Mouse (Mus musculus): ENCODE results near the gene Rpl3.
"Not testable (repeated sequence)": the region's sequence is repeated elsewhere in the genome, so short reads cannot be mapped to it uniquely, and the experiment has no call there.

The Rpl3 gene

DNA sequence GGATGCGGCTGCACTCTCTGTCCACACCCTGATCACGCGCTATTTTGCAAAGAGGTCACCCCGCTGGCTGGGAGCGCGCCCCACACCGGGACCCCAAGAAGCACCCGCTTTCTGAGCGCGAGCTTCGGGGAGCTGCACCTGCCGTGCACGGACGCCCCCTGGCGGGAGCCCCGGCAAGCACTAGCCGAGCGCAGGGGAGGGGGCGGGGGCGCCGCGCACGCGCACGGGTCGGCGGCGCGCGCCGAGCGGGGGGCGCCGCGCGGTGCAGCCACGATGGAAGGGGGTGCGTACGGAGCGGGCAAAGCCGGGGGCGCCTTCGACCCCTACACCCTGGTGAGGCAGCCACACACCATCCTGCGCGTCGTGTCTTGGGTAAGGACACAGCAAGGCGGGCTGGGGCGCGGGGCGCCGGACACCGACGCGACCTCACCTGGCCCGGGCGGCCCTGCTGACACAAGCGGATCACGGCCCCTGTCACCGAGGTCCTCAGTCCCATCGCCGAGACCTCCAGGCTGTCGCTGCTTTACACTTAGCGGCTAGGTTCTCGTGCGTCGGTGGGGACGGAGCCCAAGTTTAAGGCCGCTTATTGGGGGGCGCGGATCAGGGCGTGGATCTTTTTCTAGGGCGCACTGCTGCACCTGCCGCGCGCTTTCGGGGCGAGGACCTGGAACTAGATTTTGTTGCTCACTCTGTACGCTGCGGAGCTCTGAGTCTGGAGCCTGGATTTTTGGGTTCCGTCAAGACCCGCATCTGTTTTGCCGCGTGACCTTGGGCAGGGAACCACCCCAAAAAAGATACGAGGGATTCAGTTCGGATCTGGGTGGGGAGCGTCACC, at the start of gene Rpl3, which contains the start of gene Syngr1:
Rpl3 (minus strand) TSS at position 748 of the 835 bp plus-strand sequence.
Syngr1 (plus strand) TSS at position 214 of the 835 bp plus-strand sequence.
- peak; percentile 76 for DNase-seq (ENCODE audit: low spot score)

DNA sequence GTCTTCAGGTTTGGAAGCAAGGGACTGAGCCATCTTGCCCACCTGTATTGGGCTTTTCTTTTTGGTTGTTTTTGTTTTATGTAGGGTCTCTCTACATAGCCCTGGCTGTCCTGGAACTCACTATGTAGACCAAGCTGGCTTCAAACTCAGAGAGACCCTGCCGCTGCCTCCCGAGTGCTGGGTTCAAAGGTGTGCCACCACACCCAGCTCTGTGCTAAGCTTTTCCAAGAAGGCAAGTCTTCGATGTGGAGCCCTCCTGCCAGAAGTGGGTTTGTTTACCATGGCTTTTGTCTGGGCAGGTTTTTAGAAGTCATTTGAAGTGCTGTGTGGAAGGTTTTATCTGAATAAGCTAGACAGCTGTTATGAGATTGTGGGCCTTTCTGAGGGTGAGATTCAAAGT, 49.2 kb upstream of the Rpl3 start:
- DNase-seq (ENCODE audit: low spot score), result no peak

DNA sequence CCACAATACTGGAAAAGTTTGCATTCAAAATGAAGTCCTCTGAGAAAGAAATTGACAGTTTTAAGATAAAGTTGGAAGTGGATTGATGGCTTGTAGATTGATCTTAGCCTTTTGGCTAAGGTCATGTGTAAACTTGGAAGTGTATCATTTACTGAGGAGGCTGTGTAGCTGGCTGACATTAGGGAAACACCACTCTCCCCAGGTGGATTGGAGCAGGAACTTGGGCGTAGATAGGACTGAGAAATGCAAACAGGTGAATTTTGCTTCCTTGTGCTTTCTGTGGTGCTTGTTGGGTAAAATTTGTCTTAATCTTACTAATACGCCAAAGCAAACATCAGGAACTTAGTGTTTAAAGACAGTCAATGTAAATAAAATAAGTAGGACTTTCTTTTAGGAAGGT, 48.6 kb upstream of the Rpl3 start:
- no peak for DNase-seq (ENCODE audit: low spot score)

DNA sequence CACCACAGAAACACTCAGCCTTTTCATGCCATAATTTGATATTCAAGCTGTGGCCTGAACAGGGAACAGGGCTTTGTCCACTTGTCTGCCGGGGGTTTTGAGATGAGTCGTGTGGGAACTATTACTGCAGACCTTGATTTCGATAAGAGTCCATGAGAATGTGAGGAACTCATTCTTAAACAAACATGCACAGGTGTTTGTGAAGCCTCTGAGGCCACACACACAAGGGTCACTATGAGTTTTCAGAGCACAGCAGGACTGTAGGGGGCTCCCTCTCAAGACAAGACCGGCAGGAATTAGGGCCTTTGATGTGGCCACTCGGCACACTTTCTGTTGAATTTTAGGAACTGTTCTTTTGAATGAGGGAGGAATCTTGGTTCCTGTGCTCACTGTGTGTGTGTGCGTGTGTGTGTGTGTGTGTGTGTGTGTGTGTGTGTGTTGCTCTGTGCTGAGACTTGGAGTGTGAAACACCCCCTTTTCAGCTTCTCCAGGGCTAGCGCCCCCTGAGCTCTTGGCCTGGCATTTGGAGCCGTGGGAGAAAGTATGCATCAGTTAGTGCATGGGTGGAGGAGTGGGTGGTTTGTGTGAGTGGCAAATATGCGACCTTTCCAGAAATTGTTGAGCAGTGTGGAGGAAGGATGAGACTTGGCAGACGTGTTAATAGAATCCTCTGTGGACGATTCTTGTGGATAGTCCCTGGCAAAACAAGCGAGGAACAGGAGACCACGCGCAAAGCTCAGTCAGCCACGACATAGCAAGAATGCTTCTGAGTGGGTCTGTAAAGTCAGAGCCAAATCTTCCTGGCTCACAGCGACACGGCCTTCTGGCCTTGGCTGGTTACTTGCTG, 46.5 kb upstream of the Rpl3 start:
- DNase-seq (ENCODE audit: low spot score), result no peak

DNA sequence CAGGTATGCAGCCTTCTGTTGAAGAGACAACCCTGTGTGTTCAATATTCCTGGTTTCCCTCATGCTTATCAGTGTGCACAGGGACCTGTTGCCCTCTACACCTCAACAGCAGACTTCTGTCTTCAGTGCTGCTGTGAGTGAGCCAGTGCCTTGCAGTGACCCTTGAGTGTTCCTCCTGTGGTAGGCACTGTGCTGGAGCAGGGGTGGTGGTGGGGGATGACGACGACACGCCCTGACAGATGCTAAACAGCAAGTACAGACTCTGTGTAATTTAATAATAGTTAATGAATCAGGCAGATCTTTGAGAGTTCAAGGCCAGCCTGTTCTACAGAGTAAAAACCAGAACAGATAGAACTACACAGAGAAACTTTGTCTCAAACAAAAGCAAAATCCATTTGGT, 45.0 kb upstream of the Rpl3 start:
- DNase-seq (ENCODE audit: low spot score), result no peak

DNA sequence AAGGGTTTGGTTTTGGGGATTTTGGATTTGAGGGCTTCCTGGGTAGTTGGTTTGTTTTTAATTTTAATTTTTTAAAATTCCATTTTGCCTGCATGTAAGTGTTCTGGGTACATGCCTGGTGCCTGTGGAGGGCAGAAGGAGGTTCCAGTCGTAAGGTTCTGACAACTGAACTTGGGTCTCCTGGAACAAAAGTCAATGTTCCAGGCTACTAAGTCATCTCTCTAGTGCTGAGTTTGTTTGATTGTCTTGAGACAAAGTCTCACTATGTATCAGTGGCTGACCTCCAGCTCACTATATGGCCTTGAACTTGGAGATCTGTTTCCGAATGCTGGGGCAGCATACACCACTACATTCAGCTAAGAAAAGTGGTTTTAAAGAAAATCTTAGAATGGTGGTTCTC, 43.8 kb upstream of the Rpl3 start:
- no peak for DNase-seq (ENCODE audit: low spot score)

DNA sequence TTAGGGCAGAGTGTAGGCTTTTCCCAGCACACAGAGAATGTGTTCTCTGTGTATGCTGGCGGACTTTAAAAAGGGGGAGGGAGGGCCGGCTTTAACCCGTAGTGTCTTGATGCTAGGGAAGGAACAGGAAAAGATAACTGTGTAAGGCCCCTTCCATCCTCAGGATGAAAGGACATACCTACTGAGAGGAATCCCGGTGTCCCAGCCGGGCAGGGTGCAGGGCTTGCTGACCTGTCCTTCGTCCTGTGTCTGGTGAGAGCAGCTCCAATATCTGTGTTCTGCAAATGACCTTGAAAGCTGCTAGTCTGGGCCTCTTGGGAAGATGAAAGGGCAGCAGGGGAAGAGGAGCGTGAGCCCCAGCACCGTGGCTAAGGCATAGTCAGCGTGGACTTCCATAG, 42.8 kb upstream of the Rpl3 start:
- no peak for DNase-seq (ENCODE audit: low spot score)

DNA sequence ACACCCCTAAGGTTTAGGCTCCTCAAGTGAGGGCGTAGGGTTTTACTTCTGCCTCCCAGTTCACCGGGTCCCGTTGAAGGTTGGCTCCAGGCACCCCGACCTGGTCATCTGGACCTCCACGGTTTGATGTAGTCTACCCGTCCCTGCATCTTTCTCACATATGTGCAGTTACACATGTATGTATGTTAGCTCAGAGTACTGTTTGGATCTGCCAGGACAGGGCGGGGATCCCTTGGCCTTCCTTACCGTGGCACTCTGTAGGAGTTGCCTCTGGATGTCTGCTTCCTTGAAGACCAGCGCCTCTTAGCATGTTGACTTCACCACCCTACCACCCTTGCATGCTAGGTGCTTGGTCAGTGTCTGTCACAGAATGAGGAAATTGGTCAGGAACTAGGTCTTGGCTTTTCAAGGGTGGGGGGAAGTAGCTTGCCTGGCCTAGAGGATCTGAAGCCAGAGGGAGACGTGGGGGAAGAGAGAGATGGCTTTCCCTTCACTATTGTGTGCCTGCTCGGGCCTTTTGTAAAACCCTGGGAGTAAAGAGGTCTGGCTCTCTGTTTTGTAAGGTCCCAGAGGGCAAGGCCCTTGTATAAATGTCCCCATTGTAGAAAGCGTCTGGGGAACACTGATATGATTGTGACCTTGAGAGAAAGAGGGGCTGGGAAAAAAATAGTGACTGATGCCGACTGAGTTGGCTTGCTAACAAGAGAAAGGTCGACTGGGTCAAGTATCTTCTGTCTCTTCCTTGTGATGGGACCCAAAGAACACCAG, 42.2 kb upstream of the Rpl3 start:
- peak; percentile 24 for DNase-seq (ENCODE audit: low spot score)

DNA sequence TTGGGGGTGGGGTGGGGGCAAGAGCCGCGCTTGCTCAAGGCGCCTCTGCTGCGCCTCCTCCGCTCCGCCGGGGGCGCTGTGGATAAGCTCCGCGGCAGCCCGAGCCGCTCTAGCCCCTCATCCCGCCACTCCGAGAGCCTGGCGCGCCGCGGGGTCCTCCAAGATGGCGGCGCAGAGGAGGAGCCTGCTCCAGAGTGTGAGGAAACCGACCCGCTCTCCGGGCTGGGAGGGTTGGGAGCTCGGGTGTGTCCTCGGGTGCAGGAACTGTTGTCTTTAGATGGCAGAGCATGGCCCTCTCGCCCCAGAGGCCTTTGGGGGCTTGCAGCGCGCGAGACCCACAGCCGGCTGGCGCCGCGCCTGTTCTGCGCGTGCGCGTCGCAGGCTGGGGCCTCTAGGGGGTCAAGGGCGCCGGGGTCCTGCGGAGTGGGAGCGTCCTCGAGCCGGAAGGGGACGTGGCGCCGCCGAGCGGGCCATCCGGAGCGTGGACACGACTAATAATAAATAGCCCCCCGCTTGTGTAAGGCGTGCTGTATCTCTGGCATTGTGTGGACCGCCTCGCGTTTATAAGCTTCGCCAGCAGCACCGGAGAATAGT, 41.4 kb upstream of the Rpl3 start, which contains the start of gene Tab1:
Tab1 (plus strand) TSS at position 135 of the 594 bp plus-strand sequence.
- peak; percentile 90 for DNase-seq (ENCODE audit: low spot score)

DNA sequence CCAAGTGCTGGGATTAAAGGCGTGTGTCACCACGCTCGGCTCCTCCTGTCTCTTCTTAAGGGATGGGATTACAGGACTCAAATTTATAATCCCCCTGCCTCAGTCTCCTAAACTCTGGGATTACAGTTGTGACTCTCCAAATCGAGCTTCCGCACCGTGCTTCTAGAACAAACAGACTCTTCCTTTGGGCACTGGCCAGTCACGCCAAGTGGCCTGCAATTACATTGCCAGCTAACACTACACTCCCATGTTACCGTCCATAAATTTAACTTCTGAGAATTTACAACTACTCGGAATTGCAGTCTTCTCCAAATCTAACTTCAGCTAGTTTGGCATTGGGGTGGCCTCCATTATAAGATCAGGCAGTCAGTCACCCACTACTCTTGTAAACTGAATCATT, 40.8 kb upstream of the Rpl3 start:
- no peak for DNase-seq (ENCODE audit: low spot score)

DNA sequence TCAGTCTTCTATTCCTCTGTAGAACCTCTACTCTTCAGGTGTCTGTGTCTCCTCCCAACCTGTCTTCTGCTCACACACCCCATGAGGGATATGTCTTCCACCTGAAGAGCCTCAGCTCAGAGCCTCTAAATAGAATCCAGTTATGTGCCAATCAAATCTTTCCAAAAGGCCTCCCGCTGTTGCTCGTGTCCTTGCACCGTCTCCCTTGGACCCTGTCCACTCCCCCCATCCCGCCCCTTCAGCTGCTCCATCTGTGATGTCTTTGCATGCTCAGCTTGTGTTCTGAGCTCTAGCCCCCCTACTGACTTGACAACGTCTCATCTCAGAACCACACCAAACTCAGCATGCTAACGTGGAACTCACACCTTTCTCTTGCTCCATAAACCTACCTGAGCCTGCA, 39.8 kb upstream of the Rpl3 start:
- DNase-seq (ENCODE audit: low spot score), result no peak

DNA sequence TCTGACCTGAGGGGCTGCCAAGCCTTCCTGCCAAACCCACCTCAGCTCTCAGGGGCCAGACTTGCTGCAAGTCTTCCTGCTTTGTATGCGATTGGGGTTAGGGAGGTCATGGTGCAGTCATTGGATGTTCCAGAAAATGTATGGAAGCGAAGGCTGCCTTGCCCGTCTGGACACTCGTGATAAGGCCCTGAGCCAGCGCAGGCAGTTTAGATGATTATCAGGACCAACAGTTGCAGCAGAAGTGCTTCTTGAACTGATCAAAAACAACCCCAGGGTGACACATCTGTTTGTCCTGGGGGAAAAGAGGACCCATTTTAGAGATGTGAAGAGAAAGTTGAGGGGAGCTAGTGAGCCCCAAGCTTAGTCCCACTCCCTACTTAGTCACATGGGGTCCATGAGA, 39.0 kb upstream of the Rpl3 start:
- DNase-seq (ENCODE audit: low spot score), result no peak

DNA sequence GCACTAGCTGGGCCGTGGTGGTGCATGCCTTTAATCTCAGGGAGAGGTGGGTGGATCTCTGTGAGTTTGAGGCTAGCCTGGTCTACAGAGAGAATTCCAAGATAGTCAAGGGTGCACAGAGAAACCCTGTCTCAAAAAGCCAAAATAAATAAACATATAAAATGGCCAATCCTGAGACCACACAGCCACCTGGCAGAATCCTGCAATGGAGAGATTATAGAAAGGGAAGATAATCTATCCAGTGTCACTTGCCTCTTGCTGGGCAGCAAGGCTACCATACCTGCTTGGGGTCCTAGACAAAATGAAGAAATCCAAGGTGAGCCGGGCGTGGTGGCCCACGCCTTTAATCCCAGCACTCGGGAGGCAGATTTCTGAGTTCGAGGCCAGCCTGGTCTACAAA, 38.3 kb upstream of the Rpl3 start:
- DNase-seq (ENCODE audit: low spot score), result no peak

DNA sequence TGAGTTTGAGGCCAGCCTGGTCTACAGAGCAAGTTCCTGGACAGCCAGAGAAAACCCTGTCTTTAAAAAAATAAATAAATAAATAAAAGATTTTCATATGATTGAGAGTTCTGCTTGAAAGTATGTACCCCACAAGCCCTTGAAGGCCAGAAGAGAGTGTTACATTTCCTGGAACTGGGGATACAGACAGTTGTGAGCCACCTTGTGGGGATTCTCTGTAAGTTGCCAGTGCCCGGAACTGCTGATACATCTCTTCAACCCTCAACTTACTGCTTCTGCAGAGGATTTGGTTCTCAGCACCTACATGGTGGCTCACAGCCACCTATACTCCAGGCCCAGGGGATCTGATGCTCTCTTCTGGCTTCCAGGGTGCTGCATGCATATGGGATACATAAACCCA, 35.5 kb upstream of the Rpl3 start:
- no peak for DNase-seq (ENCODE audit: low spot score)

DNA sequence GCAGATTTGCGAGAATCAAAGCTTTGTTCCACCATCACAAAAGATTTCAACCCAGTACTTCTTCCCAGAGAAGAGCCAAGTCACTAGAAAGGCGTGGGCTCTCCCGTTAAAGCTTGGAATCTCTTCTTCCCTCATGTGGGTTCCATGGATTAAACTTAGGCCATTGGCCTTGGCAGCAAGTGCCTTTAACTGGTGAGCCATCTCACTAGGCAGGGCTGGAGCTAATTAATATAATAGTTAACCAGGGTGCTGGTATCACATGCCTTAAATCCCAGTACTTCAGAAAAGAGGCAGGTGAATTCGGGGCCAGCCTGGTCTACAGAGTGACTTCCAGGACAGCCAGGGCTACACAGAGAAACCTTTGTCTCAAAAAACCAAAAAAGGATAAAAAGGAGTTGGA, 33.0 kb upstream of the Rpl3 start:
- DNase-seq (ENCODE audit: low spot score), result no peak

DNA sequence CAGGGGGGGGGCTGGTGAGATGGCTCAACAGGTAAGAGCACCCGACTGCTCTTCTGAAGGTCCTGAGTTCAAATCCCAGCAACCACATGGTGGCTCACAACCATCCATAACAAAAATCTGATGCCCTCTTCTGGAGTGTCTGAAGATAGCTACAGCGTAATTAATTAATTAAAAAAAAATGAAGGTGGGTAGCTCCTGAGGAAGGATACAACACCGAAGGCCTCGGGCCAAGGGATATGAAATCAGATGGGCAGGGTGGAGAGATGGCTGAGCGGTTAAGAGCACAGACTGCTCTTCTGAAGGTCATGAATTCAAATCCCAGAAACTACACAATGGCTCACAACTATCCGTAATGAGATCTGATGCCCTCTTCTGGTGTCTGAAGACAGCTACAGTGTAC, 30.8 kb upstream of the Rpl3 start:
- not testable (repeated sequence) for DNase-seq (ENCODE audit: low spot score)

DNA sequence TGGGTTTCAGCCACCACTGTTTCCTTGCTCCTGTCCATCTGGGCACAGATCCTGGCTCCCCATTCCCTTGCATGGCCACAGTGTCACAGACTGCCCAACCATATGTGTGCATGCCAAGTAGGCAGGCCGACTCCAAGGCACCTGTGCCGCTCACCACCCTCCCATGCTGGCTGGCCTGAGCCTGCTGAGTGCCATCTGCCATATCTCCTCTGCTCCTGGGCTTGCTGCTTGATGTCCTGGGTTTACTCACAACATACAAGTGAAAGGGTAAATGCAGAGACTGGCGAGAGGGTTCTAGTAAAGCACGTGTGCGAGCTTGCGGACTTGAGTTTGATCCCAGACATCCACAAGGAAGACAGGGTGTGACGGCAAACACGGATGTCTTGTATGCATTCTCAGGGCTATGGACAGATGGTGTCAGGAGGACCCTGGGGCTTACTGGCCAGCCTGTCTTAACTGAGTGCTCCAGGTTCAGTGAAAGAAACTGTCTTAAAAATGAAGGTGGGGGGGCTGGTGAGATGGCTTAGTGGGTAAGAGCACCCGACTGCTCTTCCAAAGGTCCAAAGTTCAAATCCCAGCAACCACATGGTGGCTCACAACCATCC, 30.2 kb upstream of the Rpl3 start:
- no peak for DNase-seq (ENCODE audit: low spot score)

DNA sequence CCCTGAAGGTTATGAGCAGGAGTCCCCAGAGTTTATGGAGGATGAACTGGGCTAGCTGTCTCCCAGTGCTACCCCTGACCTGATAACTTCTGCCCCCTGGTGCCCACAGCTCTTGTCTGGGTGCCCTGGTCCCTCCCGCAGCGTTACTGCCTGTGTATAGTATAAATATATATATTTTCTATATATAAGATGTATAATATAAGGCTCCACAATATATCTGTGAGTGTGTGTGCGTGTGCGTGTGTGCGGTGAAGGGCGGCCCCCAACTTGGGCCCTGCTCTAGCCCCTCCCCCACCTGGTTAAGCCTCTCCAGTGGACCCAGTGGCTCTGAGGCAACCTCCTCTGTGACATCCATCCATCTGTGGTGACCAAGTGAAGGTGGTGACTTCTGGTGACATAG, 27.4 kb upstream of the Rpl3 start:
- no peak for DNase-seq (ENCODE audit: low spot score)

DNA sequence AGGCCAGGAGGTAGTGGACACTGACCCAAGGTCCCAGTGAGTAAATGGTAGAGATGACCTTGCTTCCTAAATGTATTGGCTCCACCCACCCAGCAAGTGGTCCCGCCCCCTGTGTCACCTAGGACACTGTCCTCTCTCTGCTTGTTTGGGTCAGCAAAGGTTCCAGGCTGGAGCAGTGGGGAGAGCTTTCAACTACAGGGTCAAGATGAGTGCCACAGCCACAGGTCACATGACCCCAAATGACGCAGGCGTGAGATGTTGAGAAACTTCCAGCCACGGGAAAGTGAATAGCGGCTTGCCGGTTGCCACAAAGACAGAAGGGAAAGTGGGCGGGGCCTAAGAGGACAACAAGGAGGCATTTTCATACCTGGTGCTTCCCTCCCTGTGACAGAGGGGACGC, 25.5 kb upstream of the Rpl3 start:
- no peak for DNase-seq (ENCODE audit: low spot score)

DNA sequence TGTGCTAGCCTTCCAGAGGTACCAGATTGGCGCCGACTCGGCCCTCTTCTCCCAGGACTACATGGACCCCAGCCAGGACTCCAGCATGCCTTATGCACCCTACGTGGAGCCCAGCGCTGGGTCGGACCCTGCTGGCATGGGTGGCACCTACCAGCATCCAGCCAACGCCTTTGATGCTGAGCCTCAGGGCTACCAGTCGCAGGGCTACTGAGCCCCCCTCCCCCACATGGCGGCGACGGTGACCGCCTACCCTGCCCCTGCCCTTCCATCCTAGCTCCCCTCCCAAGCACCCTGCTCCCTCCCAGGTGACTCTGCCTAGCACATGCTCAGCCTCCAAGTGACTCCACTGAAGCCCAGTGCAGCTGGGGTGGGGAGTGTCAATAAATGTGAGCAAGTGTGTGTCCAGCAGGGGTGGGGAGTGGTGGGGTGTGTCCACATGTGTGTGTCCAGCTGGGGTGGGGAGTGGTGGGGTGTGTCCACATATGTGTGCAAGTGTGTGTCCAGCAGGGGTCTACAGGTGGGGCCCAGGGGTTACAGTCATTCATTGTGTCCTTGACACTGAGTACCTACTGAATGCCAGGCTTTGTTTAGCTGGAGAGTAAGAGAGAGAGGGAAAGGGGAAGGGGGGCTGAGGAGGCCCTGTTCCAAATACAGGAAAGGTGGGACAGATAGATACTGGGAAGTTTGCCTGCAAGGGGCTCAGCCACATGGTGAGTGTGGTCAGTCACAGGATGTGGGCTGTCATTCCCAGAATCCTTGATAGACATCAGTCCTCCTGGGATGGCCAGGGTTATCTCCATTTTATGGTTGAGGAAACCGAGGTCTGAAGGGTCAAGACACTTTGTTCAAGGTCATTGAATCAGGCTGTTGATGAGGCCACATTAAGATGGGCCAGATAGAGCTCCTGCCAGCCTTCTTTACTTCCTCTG, 24.5 kb upstream of the Rpl3 start:
- DNase-seq (ENCODE audit: low spot score), result no peak

Measured in urinary bladder, postnatal 14 days (tissue).